Mouse (Mus musculus) heart, adult 2 months (tissue): Measurements from ENCODE around the gene Akr1d1. TPM values are rescaled to one million over a fixed set of nuclear protein-coding genes. Genes with fewer than 3 reads are reported as not detected.

Source experiments
- DNase-seq, 2 experiments: peaks; one replicate each; pipeline ENCODE4 v3.0.0; 2021
- H3K27ac ChIP-seq: fragments of 200-600 bp; 2 replicates; pipeline ENCODE4 v1.8.1; 2022
- H3K27me3 ChIP-seq: fragments of 200-500 bp; 2 replicates; pipeline ENCODE4 v1.6.1; 2012; ENCODE audit warnings: mild to moderate bottlenecking, low read length, inconsistent platforms, mixed read lengths; ENCODE audit not compliant: control insufficient read depth, insufficient read depth
- H3K36me3 ChIP-seq: fragments of 200-500 bp; 2 replicates; pipeline ENCODE4 v1.6.1; 2012; ENCODE audit warnings: low read length, inconsistent platforms; ENCODE audit not compliant: control insufficient read depth, insufficient read depth
- H3K4me1 ChIP-seq: fragments of 200-500 bp; 2 replicates; pipeline ENCODE4 v1.6.1; 2011; ENCODE audit warnings: low read length; ENCODE audit not compliant: control insufficient read depth, insufficient read depth
- H3K4me3 ChIP-seq: fragments of 200-600 bp; 2 replicates; pipeline ENCODE4 v1.8.1; 2022
- H3K79me2 ChIP-seq: fragments of 200-500 bp; replicated peaks from 2 replicates; pipeline ENCODE4 v1.6.1; 2012; ENCODE audit warnings: mild to moderate bottlenecking, inconsistent platforms, low read length, moderate library complexity, mixed read lengths; ENCODE audit not compliant: control insufficient read depth, insufficient read depth
- H3K9ac ChIP-seq: fragments of 200-500 bp; 2 replicates; pipeline ENCODE4 v1.6.1; 2012; ENCODE audit warnings: low read depth, mild to moderate bottlenecking, control low read depth, inconsistent platforms, low read length, mixed read lengths
- CTCF ChIP-seq: fragments of 200-600 bp; IDR thresholded peaks from 2 replicates; pipeline ENCODE4 v1.8.1; 2022; ENCODE audit warnings: antibody characterized with exemption, mild to moderate bottlenecking, moderate library complexity
- EP300 ChIP-seq: fragments of 200-500 bp; IDR thresholded peaks from 2 replicates; pipeline ENCODE4 v1.6.1; 2011; ENCODE audit warnings: low read depth, low read length, control low read depth; ENCODE audit not compliant: insufficient read depth
- POLR2A ChIP-seq: fragments of 200-500 bp; IDR thresholded peaks from 2 replicates; pipeline ENCODE4 v1.6.1; 2011; ENCODE audit warnings: mild to moderate bottlenecking, low read depth, low read length, control low read depth; ENCODE audit not compliant: insufficient read depth
- WGBS: fragments of 180-500 bp; shearing (Covaris S2); methylation state at CpG from one replicate; pipeline ENCODE4 v1.1.7; 2018; 5-methylcytosine and 5-hydroxymethylcytosine counted together
- intact Hi-C: fragments of 180-260 bp; cut with DNase I; formaldehyde crosslinking; loops from one replicate; pipeline ENCODE4 v1.15.1; 2025
- polyA plus RNA-seq: library from polyadenylated mRNA; depleted of rRNA; stranded (reverse); fragments of >200 nt; gene quantifications from 2 replicates; pipeline ENCODE4 v1.2.3, GENCODE M21; 2012
- total RNA-seq, 2 experiments: library from RNA; stranded (reverse); gene quantifications; 2 replicates each; pipeline ENCODE4 v1.2.3; 2021

Gene Akr1d1
- total and polyA plus RNA-seq, 3 experiments, result not detected

- Histone ChIP-seq H3K4me1 (peaks cover 6% of the 10 kb centered on the region), H3K27ac (peak overlapping the region; percentile 90), H3K4me3 (no peak overlapping the region), H3K79me2 (no peaks in the 10 kb centered on the region), H3K36me3 (peaks cover 7% of the 10 kb centered on the region; the same call in 1 of the 2 replicates), H3K9ac (no peak overlapping the region), H3K27me3 (no peaks in the 10 kb centered on the region)
- TF ChIP-seq CTCF (no peak), POLR2A (0 out of 2 replicates have a peak, but pooled peaks have one; percentile 21), EP300 (no peak)
- intact Hi-C loops, result no loop called here
- 25% methylated on average over 9 of the region's 9 CpGs for WGBS
- no peak for DNase-seq
Measured at GRCm38 (mm10) chr6:37602857-37603765, 73.1 kb downstream of the Akr1d1 start.

DNA sequence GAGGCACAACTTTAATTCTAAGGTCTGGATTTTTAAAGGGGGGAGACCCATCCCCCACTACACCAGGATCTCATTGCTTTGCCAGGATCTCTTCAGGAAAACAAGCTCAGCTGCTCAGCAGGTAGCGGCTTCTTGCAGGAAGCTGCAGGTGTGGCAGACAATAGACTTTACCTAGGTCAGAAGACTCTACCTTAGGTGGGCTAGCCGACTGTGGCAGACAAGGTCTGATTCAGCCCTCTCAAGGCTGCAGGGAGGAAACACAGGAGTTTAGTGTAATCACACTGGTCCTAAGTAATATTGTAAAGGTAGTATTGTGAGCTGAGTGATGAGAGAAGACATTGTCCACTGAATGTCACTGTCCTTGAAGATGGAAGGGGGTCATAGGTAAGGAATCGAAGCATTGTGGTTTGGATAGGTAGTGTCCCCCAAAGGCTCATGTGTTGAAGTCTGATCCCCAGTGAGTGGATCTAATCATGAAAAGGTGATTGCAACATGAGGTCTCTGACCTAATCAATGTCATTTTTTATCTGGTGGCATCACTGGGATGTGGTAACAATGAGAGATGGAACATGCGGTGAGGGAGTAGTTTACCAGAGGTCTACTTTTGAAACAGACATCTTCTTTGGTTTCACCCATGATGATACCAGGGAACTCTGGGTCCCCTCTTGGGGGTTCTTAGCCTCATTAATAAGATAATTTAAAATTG lies 74.4 kb downstream of the Akr1d1 start:
- Histone ChIP-seq H3K4me1 (peaks cover 6% of the 10 kb centered on the region), H3K9ac (no peak overlapping the region), H3K27me3 (no peaks in the 10 kb centered on the region), H3K36me3 (peaks cover 7% of the 10 kb centered on the region; the same call in 1 of the 2 replicates), H3K4me3 (no peak overlapping the region), H3K79me2 (no peaks in the 10 kb centered on the region), H3K27ac (peak overlapping the region; percentile 40)
- WGBS, result 81% methylated on average over 4 of the region's 4 CpGs
- no peak for DNase-seq
- intact Hi-C loops, result no loop called here
- TF ChIP-seq CTCF (no peak), EP300 (no peak), POLR2A (no peak)

- no peaks in the 10 kb centered on the region for H3K27me3 ChIP-seq
- DNase-seq, result no peak
- intact Hi-C loops, result no loop called here
- no peak overlapping the region for H3K9ac ChIP-seq
- no peak overlapping the region for H3K27ac ChIP-seq
- no peak overlapping the region for H3K4me3 ChIP-seq
- H3K4me1 ChIP-seq, result peaks cover 6% of the 10 kb centered on the region
- no peaks in the 10 kb centered on the region for H3K79me2 ChIP-seq
- WGBS, result 71% methylated on average over 5 of the region's 5 CpGs
- H3K36me3 ChIP-seq, result peaks cover 7% of the 10 kb centered on the region; the same call in 1 of the 2 replicates
- TF ChIP-seq CTCF, result no peak
- no peak for TF ChIP-seq POLR2A
- no peak for TF ChIP-seq EP300
Measured at GRCm38 (mm10) chr6:37604884-37605269, 74.9 kb downstream of the Akr1d1 start.

DNA sequence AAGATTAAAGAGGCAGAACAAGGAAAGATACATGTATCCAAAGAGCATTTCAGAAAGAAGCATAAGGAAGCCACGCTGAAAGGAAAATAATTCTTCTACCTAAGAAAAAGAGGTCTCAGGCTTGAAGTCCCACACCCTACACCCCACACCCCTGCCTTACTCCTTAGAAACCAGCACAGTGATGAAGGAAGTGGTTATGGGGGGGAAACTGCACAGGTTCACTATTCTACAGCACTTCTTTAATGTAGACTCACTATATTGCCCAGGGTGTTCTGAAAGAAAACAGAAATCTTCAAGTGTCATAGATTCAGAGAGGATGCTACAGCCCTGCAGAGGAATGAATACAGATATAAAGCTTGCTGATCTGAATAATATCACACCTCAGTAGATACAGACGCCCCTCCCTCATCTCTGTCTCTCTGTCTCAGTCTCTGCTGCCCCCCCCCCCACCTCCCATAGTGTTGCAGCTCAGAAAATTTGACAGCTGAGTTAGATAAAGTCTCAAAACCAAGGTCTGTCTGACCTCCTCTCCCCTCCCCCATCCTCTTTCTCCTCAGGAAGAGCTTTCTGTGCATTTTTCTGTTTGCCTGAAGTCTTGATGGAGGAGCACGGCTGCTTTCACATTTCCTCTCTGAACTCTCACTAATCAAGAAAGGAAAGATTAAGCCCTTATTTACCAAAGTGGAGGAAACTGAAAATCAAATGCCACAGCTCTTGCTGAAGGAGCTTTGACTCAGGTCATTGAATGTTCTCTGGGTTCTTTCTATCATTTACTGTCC lies 77.7 kb downstream of the Akr1d1 start:
- TF ChIP-seq CTCF (no peak), EP300 (no peak), POLR2A (no peak)
- Histone ChIP-seq H3K27ac (no peak overlapping the region; the same call in 1 of the 2 replicates), H3K4me1 (peaks cover 2% of the 10 kb centered on the region), H3K9ac (no peak overlapping the region), H3K79me2 (no peaks in the 10 kb centered on the region), H3K36me3 (peaks cover 4% of the 10 kb centered on the region; the same call in 1 of the 2 replicates), H3K4me3 (no peak overlapping the region), H3K27me3 (no peaks in the 10 kb centered on the region)
- intact Hi-C loops, result no loop called here
- WGBS, result 47% methylated on average over 3 of the region's 3 CpGs
- DNase-seq, result no peak

DNA sequence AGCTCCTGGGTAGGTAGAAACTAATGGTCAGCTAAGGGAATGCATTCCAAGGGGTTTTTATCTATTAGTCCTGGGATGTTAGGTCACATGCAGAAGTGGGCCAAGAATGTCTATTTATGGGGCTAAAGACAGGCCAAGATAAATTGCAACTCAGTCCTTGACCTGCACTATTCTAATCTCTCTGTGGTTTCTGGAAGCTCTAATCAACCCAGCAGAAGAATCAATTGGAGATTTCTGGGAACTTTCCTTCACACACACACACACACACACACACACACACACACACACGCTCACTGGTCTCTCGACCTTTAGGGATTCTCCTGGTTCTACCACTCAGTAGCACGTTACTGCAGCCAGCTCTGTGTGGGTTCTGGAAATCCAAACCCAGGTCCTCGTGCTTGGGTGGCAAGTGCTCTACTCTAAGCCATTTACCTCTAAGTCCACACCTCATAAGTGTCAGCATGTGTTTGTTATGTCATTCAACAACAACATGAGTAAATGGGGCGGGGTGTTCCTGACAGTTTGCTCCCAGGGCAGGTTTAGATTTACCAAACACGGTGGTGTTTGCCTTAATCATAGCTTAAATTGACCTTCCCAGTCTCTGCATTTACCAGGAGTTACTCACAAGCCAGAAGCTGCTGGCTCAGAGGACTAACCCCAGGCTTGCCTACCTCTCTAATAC lies 82.8 kb downstream of the Akr1d1 start:
- Histone ChIP-seq H3K27ac (no peak overlapping the region), H3K36me3 (no peaks in the 10 kb centered on the region), H3K4me1 (peaks cover 5% of the 10 kb centered on the region), H3K27me3 (no peaks in the 10 kb centered on the region), H3K9ac (no peak overlapping the region), H3K79me2 (no peaks in the 10 kb centered on the region), H3K4me3 (no peak overlapping the region)
- intact Hi-C loops, result no loop called here
- DNase-seq, result no peak
- no peak for TF ChIP-seq EP300
- no peak for TF ChIP-seq POLR2A
- TF ChIP-seq CTCF, result no peak
- 73% methylated on average over 6 of the region's 6 CpGs for WGBS
